Mouse (Mus musculus) WW6 (cell line): Measurements from ENCODE around the gene Ppm1g.
"Not testable (repeated sequence)": the region's sequence is repeated elsewhere in the genome, so short reads cannot be mapped to it uniquely, and the experiment has no call there.

Source experiments
- DNase-seq: peaks from one replicate; pipeline ENCODE4 v3.0.0-alpha.2; 2013; ENCODE audit warnings: low read depth, low spot score

The Ppm1g gene

DNA sequence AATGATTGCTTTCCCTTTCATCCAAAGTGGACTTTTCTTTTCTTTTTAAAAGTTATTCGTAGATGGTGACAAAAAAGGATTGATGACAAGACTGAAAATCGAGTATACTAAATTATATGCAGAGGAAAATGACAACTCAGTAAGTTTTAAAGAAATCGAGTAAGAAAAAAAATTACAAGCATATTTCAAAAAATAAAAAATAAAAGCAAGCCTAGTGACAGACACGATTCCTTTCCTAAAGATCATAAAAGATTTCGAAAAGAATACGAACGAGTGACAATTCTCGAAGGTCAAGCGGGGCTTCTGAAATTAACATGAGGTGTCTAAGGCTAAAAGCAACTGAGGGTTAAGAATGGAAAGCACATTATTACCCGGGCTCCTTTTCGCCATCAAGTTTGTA lies 1.0 kb downstream of the Ppm1g start:
- DNase-seq = no peak

DNA sequence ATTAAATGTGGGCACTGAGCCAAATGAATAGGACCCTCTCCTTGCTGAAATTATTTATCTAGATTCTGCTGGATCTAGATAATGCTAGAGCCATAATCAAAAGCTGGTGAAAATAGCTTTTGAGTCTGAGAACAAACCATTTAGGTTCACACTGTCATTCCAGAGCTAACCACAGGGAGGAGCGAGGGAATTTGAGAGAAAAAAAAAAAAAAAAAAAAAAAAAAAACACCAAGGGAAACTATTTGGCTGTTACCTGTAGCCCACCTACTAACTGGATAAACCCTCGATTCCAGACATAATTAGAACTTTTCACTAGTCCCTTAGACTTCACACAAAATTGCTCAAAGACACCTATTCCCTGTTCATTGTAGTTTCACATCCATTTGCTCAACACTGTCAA lies 1.4 kb downstream of the Ppm1g start:
- no peak for DNase-seq

DNA sequence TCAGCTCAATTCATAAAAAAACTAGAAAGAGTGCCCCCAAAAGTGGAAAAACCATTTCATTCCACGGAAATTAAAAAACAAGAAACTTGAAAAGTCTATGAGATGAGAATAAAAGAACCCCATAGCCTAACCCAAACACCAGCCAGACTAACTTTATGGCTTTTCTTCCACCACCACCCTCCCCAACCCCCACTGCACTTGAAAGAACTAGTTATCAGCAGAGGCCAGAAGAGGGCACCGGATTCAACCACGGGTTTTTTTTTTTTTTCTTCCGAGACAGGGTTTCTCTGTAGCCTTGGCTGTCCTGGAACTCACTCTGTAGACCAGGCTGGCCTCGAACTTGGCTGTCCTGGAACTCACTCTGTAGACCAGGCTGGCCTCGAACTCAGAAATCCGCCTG lies 2.2 kb downstream of the Ppm1g start:
- DNase-seq = no peak

DNA sequence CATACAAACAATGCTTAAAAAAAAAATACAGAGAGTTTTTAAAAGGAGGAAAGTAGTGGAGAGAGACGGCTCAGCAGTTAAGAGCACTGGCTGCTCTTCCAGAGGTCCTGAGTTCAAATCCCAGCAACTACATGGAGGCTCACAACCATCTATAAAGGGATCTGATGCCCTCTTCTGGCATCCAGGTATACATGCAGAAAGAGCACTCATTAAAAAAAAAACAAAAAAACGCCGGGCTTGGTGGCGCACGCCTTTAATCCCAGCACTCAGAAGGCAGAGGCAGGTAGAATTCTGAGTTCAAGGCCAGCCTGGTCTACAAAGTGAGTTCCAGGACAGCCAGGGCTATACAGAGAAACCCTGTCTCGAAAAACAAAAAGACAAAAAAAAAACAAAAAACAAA lies 3.9 kb downstream of the Ppm1g start:
- DNase-seq = not testable (repeated sequence)

DNA sequence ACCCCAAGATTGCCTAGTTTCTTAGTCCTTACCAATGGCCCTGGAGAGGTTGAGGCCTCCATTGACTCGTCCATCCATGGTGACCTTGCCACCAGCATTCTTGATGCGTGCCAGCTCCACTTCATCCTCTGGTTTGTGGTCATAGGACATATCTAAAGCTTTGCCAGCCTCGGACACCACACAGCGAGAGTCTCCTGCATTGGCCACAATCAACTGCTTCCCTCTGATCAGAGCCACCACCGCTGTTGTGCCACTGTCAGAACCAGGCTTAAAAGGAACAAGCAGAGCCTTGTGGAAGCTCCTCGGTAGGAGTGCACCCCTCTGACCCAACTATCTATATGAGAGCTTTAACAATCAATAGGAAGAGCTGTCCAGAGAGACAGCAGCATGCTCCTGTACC lies 16.1 kb downstream of the Ppm1g start:
- DNase-seq = no peak

DNA sequence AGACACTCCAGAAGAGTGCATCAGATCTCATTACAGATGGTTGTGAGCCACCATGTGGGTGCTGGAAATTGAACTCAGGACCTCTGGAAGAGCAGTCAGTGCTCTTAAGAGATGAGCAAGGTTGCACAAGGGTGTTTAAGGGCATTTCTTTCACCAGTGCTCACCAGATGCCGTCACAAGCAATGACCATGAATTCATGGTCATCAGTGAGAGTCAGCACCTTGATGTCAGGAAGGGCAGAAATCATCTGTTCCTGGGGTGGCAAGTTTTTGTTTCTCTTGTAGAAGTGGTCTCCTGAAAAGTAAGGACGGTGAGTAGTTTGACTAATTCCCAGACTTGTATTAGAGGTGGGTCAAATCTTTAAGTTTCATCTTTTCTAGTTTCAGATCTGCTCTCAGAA lies 16.6 kb downstream of the Ppm1g start:
- DNase-seq = no peak

DNA sequence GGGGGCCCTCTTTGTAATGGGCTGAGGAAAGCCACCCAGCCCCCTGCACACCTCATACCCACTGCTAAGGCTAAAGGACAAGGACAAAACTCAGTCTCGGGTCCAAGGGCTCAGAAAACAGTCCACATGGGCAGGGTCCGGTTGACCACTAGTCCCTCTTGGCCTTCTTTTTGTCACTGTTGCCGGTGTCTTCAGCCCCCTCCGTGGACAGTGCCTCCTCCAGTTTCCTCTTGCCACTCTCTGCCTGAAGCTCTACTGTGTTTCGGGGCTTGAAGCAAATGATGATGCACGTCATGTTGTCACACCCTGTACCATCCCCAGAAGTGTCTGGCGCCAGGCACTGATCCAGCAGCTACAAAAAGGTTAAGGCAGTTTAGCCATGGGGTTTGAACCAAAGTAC lies 17.6 kb downstream of the Ppm1g start:
- no peak for DNase-seq

DNA sequence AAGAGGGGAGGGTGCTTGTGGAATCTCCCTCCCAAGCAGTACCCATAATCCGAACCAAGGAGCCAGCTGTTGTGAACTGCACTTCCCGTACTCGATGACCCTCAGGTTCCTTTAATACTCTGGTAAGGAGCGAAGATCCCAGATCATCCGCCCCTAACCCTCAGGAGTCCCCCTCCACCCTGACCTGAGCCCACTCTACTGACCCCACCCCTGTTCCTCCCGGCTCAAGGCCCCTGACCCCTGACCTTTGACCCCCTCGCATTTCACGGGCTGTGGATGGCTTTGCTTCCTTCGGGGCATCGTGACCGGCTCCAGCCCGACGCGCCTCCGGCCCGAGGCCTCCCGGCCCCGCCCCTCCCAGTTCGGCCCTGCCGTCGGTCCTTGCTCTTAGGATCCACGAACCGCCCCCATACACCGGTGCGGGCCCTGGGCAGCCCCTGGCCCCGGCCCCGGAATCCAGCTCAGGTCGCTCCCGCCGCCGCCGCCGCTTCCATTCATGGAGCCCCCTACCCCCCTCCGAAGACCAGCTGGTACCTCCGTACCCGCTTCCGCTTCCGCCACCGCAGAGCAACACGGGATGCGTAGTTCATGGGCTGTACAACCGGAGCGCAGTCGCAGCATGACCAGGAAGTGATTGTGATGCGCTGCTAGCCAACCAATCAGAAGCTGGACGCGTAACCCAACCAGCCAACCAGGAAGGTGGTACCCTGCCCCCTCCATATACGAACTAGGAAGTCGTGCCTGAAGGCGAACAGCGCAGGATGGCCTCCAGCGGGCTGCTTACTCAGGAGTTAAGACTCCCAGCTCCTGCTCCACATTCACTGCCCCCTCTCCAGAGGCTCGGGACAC lies 18.5 kb downstream of the Ppm1g start, which contains the start of gene Zfp513:
Gene Zfp513 (minus strand): TSS at position 562 of the 849 bp plus-strand sequence.
- peak; percentile 93 for DNase-seq

DNA sequence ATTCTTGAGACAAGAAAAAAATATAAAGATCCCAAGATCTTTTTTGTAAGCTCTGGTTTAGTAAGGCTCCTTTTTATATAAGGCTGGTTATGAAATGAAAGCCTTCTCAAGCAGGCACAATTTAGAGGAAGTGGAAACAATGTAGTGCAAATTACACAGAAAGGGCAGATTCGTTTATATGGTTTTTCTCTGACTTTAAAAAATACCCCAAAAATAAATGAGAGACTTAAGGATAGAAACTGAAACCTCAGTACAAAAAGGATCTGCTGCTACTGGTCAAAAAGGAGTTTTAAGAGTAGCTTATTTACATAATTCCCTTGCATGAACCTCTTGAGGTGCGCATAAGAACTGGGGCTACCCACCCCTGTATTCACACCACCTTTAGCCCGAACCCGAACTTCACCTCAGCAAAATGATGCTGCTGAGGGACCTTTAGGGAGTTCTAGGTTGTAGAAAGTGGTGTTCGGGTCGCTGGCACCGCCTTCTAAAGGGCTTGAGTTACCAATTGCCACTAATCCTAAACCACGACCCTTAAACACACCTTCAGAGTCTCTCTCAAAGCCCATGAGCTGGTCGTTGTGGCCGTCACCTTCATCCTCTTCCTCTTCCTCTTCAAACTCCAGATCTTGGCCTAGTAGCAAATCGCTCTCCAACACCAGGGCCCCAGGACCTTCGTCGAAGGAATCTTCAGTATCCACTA lies 19.3 kb downstream of the Ppm1g start:
- no peak for DNase-seq

DNA sequence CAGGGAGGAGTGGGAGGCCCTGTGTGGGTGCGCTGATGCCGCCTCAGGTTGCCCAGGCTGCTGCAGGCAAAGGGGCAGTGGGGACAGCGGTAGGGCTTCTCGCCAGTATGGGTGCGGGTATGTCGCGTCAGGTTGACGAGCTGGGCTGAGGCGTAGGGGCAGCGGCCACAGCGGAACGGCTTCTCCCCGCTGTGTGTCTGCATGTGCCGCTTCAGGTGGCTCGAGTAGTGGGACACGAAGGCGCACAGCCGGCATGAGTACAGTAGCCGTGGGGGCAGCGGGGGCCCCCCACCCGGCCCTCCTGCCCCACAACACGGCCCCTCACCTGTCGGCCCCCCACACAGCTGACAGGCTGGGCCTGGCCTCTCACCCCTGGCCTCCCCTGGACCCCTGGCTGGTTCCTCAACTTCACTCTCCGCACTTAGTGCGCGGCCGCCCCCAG lies 20.1 kb downstream of the Ppm1g start:
- DNase-seq = no peak

DNA sequence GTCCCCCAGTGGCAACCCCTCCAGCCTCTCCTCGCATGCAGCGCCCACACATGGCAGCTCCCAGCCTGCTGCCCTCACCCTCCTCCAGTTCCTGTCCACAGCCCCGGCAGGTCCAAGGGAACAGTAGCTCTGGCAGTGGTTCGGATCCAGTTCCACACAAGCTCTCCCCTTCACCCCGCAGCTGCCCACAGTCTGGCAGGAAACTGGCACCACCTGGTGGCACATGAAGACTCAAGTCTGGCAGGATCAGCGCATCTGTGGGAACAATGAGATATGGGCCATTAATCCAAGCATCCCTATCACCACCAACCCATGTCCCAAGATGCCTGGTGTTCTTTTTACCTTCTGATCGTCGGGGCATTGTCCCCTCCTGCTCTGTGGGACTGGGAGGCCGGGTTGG lies 20.6 kb downstream of the Ppm1g start:
- DNase-seq = no peak

DNA sequence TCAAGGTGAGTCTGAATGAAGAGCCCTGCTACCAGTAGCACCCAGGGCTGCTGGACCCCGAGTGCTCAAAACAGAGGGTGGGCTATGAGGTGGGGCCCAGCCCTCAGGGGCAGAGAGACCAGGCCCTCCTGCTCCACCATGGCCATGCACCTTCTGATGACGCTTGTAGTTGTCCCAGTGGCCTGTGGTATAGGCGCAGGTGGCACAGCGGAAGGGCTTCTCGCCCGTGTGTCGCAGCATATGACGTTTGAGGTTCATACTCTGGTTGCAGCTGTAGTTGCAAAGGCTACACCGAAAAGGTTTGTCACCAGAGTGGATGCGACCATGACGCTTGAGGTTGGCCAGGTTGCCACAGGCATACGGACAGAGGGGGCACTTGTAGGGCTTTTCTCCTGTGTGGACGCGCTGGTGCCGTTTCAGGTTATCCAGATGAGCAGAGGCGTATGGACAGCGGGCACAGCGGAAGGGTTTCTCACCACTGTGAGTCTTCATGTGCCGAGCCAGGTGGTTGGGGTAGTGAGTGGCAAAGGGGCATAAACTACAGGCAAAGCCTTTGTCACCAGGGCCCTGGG lies 21.1 kb downstream of the Ppm1g start:
- DNase-seq = no peak

DNA sequence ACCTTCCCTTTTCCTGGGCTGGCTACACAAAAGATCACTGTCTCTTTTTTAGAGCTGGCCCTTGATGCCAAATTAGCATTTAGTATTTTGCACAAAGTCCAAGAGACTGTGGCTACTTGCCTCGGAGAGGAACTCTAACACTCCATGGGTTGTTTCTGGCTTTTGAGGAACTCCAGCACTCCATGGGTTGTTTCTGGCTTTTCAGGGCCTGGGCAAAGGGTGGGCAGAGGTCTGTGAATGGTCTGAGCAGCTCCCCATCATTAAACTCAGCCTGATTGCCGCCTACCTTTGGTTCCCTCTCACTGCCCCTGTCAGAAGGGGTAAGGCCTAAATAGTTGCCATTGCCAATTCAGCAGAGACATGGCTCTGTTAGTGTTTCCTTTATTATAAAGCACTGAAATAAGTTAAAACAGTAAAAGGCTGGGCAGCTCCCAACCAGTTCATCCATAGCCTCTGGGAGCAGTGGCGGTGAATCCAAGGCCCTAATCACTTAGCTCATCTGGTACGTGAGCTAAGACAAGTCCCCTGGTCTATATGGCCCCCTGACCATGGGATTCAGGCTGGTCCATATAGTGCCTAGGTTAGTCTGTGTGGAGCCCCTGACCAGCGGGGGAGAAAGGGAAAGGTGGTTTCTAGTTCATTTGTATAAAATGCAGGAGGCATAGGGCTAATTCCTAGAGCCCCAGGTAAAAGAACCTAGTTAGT lies 21.7 kb downstream of the Ppm1g start:
- no peak for DNase-seq

DNA sequence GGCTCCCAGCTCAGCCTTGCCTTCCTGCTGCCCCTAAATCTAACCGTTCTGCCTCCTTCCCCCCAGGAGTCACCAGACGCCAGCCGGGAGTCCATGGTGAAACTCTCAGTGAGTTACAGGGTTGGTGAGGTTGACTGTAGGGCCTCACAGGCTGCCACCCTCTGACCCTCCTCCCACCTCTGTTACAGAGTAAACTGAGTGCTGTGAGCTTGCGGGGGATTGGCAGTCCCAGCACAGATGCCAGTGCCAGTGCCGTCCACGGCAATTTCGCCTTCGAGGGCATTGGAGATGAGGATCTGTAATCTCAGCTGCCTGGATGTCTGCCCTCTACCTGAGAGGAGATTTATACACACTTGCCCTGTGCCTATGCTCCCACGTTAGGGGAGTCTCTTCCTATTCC lies 22.3 kb downstream of the Ppm1g start:
- DNase-seq = no peak

DNA sequence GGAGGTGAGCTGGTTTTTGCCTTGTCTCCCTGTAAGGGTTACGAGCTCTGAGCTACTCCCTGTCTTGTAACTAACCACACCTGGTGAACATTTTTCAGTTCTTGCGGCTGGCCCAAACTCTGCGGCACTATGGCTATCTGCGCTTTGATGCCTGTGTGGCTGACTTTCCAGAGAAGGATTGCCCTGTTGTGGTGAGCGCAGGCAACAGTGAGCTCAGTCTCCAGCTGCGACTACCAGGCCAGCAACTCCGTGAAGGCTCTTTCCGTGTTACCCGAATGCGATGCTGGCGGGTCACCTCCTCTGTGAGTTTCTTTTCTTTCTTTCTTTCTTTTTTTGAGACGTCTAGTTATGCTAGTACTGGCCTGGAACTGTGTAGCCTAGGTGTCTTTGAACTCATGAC lies 23.4 kb downstream of the Ppm1g start:
- no peak for DNase-seq

DNA sequence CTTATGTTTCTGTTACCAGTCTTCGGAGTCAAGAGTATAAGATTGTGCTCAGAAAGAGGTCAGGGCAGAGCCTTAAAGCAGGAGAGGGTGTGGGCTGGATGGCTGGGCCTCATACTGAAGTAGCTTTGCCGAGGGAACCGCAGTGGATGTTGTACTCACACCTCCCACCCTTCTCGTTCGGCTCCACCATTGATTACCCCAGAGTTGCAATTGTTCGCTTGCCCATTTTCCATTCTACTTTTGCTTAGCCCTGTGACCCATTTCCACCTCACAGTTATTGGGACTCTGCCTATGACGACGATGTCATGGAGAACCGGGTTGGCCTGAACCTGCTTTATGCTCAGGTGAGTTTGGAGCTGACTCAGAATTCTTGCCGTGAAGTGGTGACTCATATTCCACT lies 24.3 kb downstream of the Ppm1g start:
- DNase-seq = no peak

DNA sequence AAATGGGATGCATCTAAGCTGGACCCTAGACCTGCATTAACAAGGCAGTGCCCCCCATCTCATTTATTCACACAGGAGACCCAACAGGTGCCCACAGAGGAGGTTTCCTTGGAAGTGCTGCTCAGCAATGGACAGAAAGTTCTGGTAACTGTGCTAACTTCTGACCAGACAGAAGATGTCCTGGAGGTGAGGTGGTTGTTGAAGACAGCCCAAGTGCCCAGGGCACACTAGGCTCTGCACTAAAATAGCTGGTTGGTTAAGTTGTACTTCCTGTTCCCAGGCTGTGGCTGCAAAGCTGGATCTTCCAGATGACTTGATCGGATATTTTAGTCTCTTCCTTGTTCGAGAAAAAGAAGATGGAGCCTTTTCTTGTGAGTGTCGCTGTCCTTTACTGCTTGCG lies 24.8 kb downstream of the Ppm1g start:
- no peak for DNase-seq

DNA sequence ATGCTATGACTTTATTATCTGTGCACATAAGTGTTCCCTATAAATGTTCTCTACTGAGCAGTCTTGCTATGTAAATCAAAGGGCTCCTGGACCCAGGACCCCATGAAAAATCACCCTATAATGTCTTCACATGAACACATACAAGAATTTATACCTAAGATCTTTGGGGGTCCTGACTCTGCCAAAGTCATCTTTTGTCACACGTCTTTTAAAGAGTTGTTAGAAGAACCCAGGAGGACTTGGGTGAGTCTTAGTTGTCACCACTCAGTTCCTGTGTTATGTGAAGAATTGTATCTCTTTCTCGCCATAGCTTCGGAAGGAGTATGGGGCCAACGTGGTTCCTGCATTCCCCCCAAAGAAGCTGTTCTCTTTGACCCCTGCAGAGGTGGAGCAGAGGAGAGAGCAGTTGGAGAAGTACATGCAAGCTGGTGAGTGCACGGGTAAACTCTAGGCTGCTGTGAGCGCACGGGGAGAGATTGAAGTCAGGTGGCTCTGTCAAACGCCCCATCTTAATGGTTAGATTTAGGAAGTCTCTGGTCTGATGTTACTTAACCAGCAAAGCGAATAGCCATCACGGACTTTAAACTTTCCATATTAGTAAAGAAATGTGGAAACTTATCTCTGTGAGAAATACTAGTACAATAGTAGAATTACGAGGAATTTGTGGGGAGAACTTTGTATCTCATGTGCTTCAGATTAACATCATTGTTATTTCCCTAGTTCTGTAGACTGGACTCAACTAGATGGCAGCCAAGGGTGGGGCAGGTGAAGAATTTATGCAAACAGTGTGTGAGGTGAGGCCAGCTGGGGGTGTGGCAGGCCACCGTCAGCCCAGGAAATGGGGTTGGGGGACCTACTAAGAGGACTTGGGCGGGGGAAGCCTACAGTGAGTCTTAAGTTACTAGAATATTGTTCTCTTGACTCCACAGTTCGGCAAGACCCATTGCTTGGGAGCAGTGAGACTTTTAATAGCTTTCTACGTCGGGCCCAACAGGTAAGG lies 25.7 kb downstream of the Ppm1g start:
- no peak for DNase-seq

DNA sequence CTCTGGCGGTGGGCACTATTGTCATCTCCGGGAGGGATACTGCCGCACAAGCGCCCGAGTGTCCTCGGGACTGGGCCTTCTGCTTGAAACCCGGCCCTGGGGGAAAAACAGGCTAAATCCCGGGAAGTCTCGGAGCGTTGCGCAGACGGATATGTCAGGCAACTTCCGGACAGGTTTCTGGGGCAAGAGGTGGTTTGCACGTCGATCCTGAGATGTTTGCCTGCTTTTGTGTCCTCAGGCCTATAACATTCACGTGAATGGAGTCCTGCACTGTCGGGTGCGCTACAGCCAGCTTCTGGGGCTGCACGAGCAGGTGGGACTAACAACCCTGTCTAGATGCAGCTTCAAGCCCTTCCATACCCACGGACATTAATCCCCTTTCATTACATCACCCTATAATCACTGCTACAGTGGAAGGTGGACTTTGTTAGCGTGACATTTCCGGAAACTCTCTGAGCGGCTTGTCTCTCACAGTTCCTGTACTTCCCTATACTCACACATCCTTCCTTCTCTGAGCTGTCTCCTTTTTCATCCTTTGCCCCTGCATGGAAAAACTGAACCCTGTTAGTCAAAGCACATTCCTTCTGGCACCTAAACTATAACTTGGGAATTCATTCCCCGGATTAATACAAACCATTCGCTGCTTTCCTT lies 26.7 kb downstream of the Ppm1g start:
- no peak for DNase-seq

DNA sequence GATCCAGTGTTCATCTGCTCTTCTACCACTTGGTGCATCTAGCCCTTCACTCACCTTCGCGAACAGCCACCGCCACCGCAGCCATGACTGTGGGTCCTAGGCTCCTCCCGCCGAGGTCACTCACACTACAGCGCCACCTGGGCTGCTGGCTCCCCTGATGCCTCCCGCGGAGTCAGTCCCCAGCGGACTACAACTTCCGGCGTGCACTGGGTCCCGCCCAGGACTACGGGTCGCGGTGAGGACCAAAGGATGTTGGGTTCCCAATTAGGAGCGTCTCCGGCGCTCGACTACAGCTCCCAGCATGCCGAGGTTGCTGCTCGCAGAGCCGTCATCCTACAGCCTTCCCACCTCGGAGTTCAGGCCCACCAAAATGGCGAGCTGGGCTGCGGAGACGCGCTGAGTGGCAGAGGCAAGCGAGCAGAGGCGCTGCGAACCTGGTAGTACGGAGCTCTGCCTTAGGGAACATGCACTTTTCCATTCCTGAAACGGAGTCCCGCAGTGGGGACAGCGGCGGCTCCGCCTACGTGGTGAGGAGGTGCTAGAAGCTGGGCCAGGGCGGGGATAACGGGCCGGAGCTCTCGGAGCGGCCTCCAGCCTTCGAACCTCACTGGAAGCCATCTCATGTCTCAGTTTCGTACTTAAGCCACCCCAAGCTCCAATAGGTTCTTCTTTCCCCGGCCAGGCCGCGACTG lies 27.4 kb downstream of the Ppm1g start, which contains the start of the genes Snx17 and Eif2b4:
Gene Snx17 (plus strand): TSS at position 289 of the 692 bp plus-strand sequence.
Gene Eif2b4 (minus strand): TSS at position 492 of the 692 bp plus-strand sequence.
- peak; percentile 97 for DNase-seq
